Mouse (Mus musculus) embryonic fibroblast, embryonic 13.5 days (primary cell): ENCODE data around the gene Kirrel.

Source experiments
- CTCF ChIP-seq: IDR thresholded peaks from 2 replicates; pipeline ENCODE4 v1.5.1; 2011; ENCODE audit warnings: mild to moderate bottlenecking, control low read depth, low read length, moderate library complexity, borderline replicate concordance; ENCODE audit not compliant: insufficient read depth
- POLR2A ChIP-seq: IDR thresholded peaks from 2 replicates; pipeline ENCODE4 v1.6.1; 2011; ENCODE audit warnings: low read depth, mild to moderate bottlenecking, control low read depth, low read length, moderate library complexity

- TF ChIP-seq POLR2A (no peak), CTCF (no peak)
Observed at GRCm38 (mm10) chr3:87131694-87132347, 42.7 kb downstream of the Kirrel start.
